Mouse (Mus musculus) megakaryocyte progenitor cell, adult 5-6 weeks (primary cell): ENCODE data around the gene Qtrt1. TPM values are rescaled to one million over a fixed set of nuclear protein-coding genes. Genes with fewer than 3 reads are reported as not detected.

Experiments used
- total RNA-seq, 2 experiments: library from RNA; stranded (forward) in 1 of 2; stranded (reverse) in 1 of 2; fragments of 157-497, 149-512 nt in 1 of 2; fragments of 200-1000 nt in 1 of 2; gene quantifications; 2 replicates each; pipeline versions ENCODE4 v1.2.3 to v1.2.4; 2015 to 2017

Gene Qtrt1
- total RNA-seq, 2 experiments from 2014 or later: 16.0 to 37.9 TPM

Other genes with a start within 250 kb of the Qtrt1 start
- gene Pde4a, start 246.1 kb upstream of the Qtrt1 start, total RNA-seq (2015): 11.8 and 15.2 TPM in 2 replicates
- gene Pde4a, start 246.1 kb upstream of the Qtrt1 start, total RNA-seq (2017): 4.0 and 5.0 TPM in 2 replicates
- 17.2 and 18.3 TPM in 2 replicates for gene Keap1, start 172.5 kb upstream of the Qtrt1 start, total RNA-seq (2015)
- gene Keap1, start 172.5 kb upstream of the Qtrt1 start, total RNA-seq (2017): 35.3 and 38.4 TPM in 2 replicates
- gene S1pr5, start 163.4 kb upstream of the Qtrt1 start, total RNA-seq (2015): 0.10 TPM in 1 of 2 replicates, not detected in the other
- 0.29 TPM in 1 of 2 replicates, not detected in the other for gene S1pr5, start 163.4 kb upstream of the Qtrt1 start, total RNA-seq (2017)
- gene Atg4d, start 146.5 kb upstream of the Qtrt1 start, total RNA-seq (2015): 3.9 and 5.0 TPM in 2 replicates
- 6.1 and 7.0 TPM in 2 replicates for gene Atg4d, start 146.5 kb upstream of the Qtrt1 start, total RNA-seq (2017)
- 33.8 and 38.8 TPM in 2 replicates for gene Kri1, start 123.9 kb upstream of the Qtrt1 start, total RNA-seq (2015)
- 83.1 and 87.6 TPM in 2 replicates for gene Kri1, start 123.9 kb upstream of the Qtrt1 start, total RNA-seq (2017)
- 24.1 and 24.3 TPM in 2 replicates for gene Cdkn2d, start 120.4 kb upstream of the Qtrt1 start, total RNA-seq (2015)
- 11.2 and 16.1 TPM in 2 replicates for gene Cdkn2d, start 120.4 kb upstream of the Qtrt1 start, total RNA-seq (2017)
- gene Ap1m2, start 99.5 kb upstream of the Qtrt1 start, total RNA-seq (2015): 0.32 and 0.57 TPM in 2 replicates
- gene Ap1m2, start 99.5 kb upstream of the Qtrt1 start, total RNA-seq (2017): 0.44 and 2.8 TPM in 2 replicates
- gene Slc44a2, start 91.1 kb upstream of the Qtrt1 start, total RNA-seq (2015): 80.9 and 85.5 TPM in 2 replicates
- gene Slc44a2, start 91.1 kb upstream of the Qtrt1 start, total RNA-seq (2017): 66.8 and 68.2 TPM in 2 replicates
- gene Ilf3, start 44.0 kb upstream of the Qtrt1 start, total RNA-seq (2015): 55.7 and 56.9 TPM in 2 replicates
- 97.5 and 100 TPM in 2 replicates for gene Ilf3, start 44.0 kb upstream of the Qtrt1 start, total RNA-seq (2017)
- gene Dnm2, start 13.1 kb downstream of the Qtrt1 start, total RNA-seq (2015): 63.4 and 64.5 TPM in 2 replicates
- gene Dnm2, start 13.1 kb downstream of the Qtrt1 start, total RNA-seq (2017): 87.0 and 89.9 TPM in 2 replicates
- 8.5 and 8.6 TPM in 2 replicates for gene Tmed1, start 98.4 kb downstream of the Qtrt1 start, total RNA-seq (2015)
- 16.2 and 19.5 TPM in 2 replicates for gene Tmed1, start 98.4 kb downstream of the Qtrt1 start, total RNA-seq (2017)
- gene AB124611, start 114.3 kb downstream of the Qtrt1 start, total RNA-seq (2015): 17.9 and 28.6 TPM in 2 replicates
- 29.6 and 45.9 TPM in 2 replicates for gene AB124611, start 114.3 kb downstream of the Qtrt1 start, total RNA-seq (2017)
- 49.4 and 56.5 TPM in 2 replicates for gene Carm1, start 135.1 kb downstream of the Qtrt1 start, total RNA-seq (2015)
- gene Carm1, start 135.1 kb downstream of the Qtrt1 start, total RNA-seq (2017): 21.1 and 21.8 TPM in 2 replicates
- 43.8 and 44.9 TPM in 2 replicates for gene Timm29, start 180.9 kb downstream of the Qtrt1 start, total RNA-seq (2015)
- 52.1 and 63.7 TPM in 2 replicates for gene Timm29, start 180.9 kb downstream of the Qtrt1 start, total RNA-seq (2017)
- 5.3 and 6.6 TPM in 2 replicates for gene Yipf2, start 181.0 kb downstream of the Qtrt1 start, total RNA-seq (2015)
- 15.5 and 19.0 TPM in 2 replicates for gene Yipf2, start 181.0 kb downstream of the Qtrt1 start, total RNA-seq (2017)
- gene Smarca4, start 204.3 kb downstream of the Qtrt1 start, total RNA-seq (2015): 58.8 and 63.2 TPM in 2 replicates
- 64.0 and 71.1 TPM in 2 replicates for gene Smarca4, start 204.3 kb downstream of the Qtrt1 start, total RNA-seq (2017)